Mouse (Mus musculus) heart, adult 8-10 months (tissue): ENCODE data around the gene Kif6. TPM values are rescaled to one million over a fixed set of nuclear protein-coding genes. Genes with fewer than 3 reads are reported as not detected.
A peak's percentile ranks its signal among the peaks of the same experiment; 100 is the strongest.

Experiments
- DNase-seq: peaks from one replicate; pipeline ENCODE4 v3.0.0; 2022; ENCODE audit warnings: low spot score
- total RNA-seq, 4 experiments: library from RNA; stranded (reverse); gene quantifications; 2 replicates each; pipeline ENCODE4 v1.2.4; 2022

Gene Kif6
- total RNA-seq, 4 experiments from 2014 or later, result 3.8 to 4.9 (median 4.1) TPM

- DNase-seq, result no peak
Observed at GRCm38 (mm10) chr17:49736364-49736763, 121.4 kb downstream of the Kif6 start.

GRCm38 (mm10) chr17:49737217-49737774, 122.4 kb downstream of the Kif6 start:
- DNase-seq, result no peak

- peak; percentile 63 for DNase-seq
Observed at GRCm38 (mm10) chr17:49738351-49738750, 123.4 kb downstream of the Kif6 start.

GRCm38 (mm10) chr17:49739896-49740679, 125.2 kb downstream of the Kif6 start:
- peak; percentile 35 for DNase-seq

- peak; percentile 29 for DNase-seq
Observed at GRCm38 (mm10) chr17:49741172-49741571, 126.2 kb downstream of the Kif6 start.

GRCm38 (mm10) chr17:49741927-49742326, 127.0 kb downstream of the Kif6 start:
- DNase-seq, result no peak

GRCm38 (mm10) chr17:49743580-49744463, 128.9 kb downstream of the Kif6 start:
- DNase-seq, result no peak

- DNase-seq, result no peak
Observed at GRCm38 (mm10) chr17:49750889-49751324, 136.0 kb downstream of the Kif6 start.

- DNase-seq, result no peak
Observed at GRCm38 (mm10) chr17:49753874-49754273, 138.9 kb downstream of the Kif6 start.

- no peak for DNase-seq
Observed at GRCm38 (mm10) chr17:49756862-49757261, 141.9 kb downstream of the Kif6 start.

- no peak for DNase-seq
Observed at GRCm38 (mm10) chr17:49759047-49759446, 144.1 kb downstream of the Kif6 start.

- DNase-seq, result no peak
Observed at GRCm38 (mm10) chr17:49761260-49761659, 146.3 kb downstream of the Kif6 start.

- no peak for DNase-seq
Observed at GRCm38 (mm10) chr17:49761838-49762237, 146.9 kb downstream of the Kif6 start.

- no peak for DNase-seq
Observed at GRCm38 (mm10) chr17:49764963-49765362, 150.0 kb downstream of the Kif6 start.

GRCm38 (mm10) chr17:49767717-49768370, 152.9 kb downstream of the Kif6 start:
- no peak for DNase-seq

- no peak for DNase-seq
Observed at GRCm38 (mm10) chr17:49771703-49772315, 156.9 kb downstream of the Kif6 start.

GRCm38 (mm10) chr17:49777115-49777839, 162.3 kb downstream of the Kif6 start:
- DNase-seq, result no peak

- DNase-seq, result no peak
Observed at GRCm38 (mm10) chr17:49779066-49779465, 164.1 kb downstream of the Kif6 start.

- no peak for DNase-seq
Observed at GRCm38 (mm10) chr17:49779576-49779975, 164.6 kb downstream of the Kif6 start.

GRCm38 (mm10) chr17:49785851-49786250, 170.9 kb downstream of the Kif6 start:
- DNase-seq, result no peak

- no peak for DNase-seq
Observed at GRCm38 (mm10) chr17:49787351-49787750, 172.4 kb downstream of the Kif6 start.
